Mouse (Mus musculus): ENCODE results near the gene Mymx. TPM values are rescaled to one million over a fixed set of nuclear protein-coding genes. Genes with fewer than 3 reads are reported as not detected.

Mymx gene
- polyA plus RNA-seq, 1 experiment, result not detected

DNA sequence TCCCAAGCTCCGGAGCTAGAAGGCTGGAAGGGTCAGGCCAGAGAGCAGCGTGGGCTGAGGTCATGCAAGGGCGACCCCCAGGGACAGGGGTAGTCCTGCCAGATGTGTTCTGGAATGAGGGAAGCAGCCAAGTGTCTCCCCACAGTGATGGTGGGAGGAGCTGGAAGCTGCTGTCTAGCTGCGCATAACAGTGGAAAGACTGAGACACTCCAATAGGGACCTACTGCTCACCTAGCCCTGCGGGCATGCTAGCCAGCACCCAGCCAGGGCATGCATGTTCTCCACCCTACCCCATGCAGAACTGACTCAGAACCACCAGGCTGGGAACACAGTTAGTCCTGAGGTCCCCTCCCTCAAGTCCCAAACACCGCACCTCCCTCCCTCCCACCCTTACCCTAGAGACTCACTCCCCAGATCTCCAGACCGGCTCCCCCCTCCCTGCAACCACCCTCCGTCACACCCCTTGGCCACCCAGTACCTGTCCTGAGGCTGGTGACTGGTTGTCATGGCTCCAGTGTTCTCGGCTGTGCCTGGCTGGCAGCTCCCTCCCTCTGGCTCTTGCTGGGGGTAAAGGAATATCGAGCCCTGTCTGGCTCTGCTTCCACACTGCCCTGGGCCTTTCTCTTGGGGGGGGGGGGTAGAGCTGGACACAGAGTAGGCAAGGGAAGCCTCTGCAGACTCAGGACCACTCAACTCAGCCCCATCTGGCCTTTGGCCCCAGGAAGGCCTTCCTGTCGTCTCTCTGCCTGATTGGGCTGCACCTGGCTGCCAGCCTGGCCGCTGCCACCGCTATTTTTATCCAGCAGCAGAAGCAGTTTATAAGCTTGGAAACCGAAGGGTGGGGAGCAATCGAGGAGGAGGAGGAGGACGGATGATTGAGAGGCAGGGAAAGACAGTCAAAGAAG, 9.9 kb downstream of the Mymx start:
- DNase-seq (ENCODE audit: extremely low spot score in 1 of 2, low spot score in 1 of 2), result no peak

GRCm38 (mm10) chr17:45590410-45590809, 11.5 kb downstream of the Mymx start:
- DNase-seq (ENCODE audit: extremely low spot score in 1 of 2, low spot score in 1 of 2), result no peak

DNA sequence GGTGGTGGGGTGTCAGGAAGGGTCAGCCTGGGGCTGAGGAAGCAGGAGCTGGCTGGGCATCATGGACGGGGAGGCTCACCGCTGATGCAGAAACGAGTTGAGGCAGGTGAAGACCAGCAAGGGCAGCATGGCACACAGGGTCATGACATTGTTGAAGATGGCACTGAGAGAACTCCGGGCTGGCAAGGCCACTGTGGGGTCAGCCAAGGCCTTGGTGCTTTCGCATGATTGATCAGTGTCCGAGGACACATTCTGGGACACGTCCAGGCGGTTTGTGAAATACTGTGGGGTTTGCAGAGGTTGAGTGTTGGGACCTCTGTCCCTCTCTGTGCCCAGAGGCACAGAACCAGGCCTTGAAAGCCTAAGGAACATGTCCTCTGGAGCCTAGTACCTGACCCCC, 12.1 kb downstream of the Mymx start:
- DNase-seq (ENCODE audit: extremely low spot score in 1 of 2, low spot score in 1 of 2), result no peak

DNA sequence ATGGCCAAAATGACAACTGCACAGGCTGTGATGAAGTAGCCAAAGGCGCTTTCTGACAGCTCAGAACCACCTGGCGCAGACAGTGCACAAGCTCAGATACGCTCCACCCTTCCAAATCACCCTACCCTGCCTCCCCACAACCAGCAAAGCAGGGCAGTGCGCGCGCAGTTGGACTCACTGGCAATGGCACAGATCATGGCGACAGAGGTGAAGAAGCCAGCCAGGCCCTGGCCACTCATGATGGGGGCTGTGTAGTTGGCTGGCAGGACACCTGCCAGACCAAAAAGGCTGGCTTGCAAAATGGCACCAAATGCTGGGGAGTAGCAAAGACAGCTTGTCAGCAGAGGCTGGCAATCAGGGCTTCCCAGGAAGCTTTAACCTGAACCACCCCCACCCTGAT, 12.7 kb downstream of the Mymx start:
- no peak for DNase-seq (ENCODE audit: extremely low spot score in 1 of 2, low spot score in 1 of 2)

DNA sequence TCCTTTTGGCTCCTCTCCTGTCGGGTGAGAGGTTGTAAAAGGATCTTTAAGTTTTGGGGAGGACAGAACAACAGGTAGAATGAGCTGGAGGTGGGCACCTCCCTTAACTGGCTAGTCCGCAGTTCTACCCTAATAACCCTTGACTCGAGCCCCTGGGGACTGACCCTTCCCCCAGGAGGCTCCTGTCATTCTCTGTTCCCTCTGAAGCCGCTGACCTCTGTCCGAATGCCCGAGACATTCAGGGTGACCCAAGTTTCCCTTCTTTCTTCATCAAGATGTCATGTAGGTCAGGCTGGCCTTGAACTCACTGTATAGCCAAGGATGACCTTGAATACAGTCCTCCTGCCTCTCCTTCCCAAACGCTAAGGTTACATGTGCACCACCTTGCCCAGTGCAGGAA, 13.5 kb downstream of the Mymx start:
- no peak for DNase-seq (ENCODE audit: extremely low spot score in 1 of 2, low spot score in 1 of 2)

DNA sequence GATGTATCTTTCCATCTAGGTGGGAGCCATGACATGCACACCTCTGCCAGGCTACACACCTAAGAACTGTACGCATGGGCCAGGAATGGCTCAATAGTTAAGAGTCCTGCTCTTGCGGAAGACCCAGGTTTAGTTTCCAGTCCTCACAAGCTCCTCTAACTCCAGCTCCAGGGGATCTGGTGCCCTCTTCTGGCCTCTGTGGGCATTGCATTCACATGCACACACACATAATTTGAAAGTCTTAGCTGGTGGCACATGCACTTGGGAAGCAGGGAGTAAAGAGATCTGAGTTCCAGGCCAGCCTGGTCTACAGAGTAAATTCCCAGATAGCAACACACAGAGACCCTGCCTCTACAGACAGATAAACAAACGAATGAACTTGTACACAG, 15.5 kb downstream of the Mymx start:
- DNase-seq (ENCODE audit: extremely low spot score in 1 of 2, low spot score in 1 of 2), result no peak

DNA sequence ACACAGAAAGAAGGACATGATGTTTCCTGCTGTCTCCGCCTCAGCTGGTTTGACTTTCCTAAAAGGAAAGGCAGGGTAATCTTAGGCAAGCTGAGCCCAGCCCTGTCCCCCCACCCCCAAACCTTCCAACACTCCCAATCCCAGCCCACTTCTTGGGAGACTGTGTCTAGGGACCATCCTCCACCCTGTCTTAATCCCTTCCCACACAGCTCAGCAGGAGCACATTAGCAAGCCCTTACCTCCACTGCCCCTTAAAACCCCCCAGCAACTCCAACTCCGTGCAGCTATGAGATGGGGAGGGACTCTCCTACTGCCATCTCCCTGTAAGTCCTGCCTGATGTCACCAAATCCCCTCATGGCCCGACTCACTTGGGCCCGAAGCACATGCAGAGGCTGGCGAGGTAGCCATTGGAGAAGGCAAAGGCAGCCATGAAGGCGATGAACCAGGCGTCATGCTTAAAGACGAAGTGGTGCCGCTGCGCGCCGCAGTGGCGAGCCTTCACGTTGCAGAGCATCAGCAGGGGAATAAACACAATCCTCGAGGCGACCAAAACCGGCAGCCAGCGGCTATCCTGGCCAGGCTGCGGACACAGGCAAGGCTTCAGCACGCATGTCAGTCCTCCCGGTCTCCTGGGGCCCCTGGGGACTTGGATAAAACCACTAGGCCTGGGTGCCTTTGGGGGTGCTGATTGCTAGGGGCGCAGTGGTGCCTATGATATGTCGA, 16.0 kb downstream of the Mymx start:
- DNase-seq (ENCODE audit: extremely low spot score in 1 of 2, low spot score in 1 of 2), result no peak

- peak in 1 of 2 experiments; percentile 85 for DNase-seq (ENCODE audit: extremely low spot score in 1 of 2, low spot score in 1 of 2)
These were observed 16.8 kb downstream of the Mymx start for GRCm38 (mm10) chr17:45584939-45585678.

GRCm38 (mm10) chr17:45584096-45584896, 17.6 kb downstream of the Mymx start:
- DNase-seq (ENCODE audit: extremely low spot score in 1 of 2, low spot score in 1 of 2), result peak in 1 of 2 experiments; percentile 63

DNA sequence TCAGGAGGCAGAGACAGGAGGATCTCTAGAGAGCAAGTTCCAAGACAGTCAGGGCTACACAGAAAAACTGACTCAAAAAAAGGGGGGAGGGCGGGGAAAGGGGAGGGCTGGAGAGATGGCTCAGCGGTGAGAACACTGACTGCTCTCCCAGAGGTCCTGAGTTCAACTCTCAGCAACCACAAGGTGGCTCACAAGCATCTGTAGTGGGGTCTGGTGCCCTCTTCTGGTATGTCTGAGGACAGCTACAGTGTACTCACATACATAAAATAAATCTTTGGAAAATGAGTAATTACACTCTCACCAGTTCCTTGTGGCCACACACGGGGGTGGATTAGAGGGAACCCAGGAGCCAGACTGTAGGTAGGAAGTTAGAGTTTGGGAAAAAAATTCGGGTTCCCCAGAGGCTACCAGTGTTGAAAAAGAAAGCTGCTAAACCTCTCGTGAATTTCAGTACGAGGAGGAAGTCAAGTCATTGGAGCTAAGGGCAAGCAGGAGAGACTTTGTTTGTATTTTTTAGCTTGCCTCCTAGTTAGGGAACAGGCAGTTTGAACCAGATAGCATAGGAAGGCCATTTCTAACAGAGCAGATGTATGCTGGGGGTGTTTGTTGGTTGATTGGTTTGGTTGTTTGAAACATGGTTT, 19.1 kb downstream of the Mymx start:
- DNase-seq (ENCODE audit: extremely low spot score in 1 of 2, low spot score in 1 of 2), result peak in 1 of 2 experiments; percentile 53

GRCm38 (mm10) chr17:45582188-45582587, 19.7 kb downstream of the Mymx start:
- no peak for DNase-seq (ENCODE audit: extremely low spot score in 1 of 2, low spot score in 1 of 2)

GRCm38 (mm10) chr17:45581567-45581983, 20.3 kb downstream of the Mymx start:
- DNase-seq (ENCODE audit: extremely low spot score in 1 of 2, low spot score in 1 of 2), result peak in 1 of 2 experiments; percentile 83

GRCm38 (mm10) chr17:45580958-45581477, 20.9 kb downstream of the Mymx start:
- no peak for DNase-seq (ENCODE audit: extremely low spot score in 1 of 2, low spot score in 1 of 2)

- no peak for DNase-seq (ENCODE audit: extremely low spot score in 1 of 2, low spot score in 1 of 2)
These were observed 22.3 kb downstream of the Mymx start for GRCm38 (mm10) chr17:45579554-45579953.

GRCm38 (mm10) chr17:45578843-45579242, 23.1 kb downstream of the Mymx start:
- DNase-seq (ENCODE audit: extremely low spot score in 1 of 2, low spot score in 1 of 2), result no peak

GRCm38 (mm10) chr17:45578242-45578641, 23.7 kb downstream of the Mymx start:
- DNase-seq (ENCODE audit: extremely low spot score in 1 of 2, low spot score in 1 of 2), result no peak

DNA sequence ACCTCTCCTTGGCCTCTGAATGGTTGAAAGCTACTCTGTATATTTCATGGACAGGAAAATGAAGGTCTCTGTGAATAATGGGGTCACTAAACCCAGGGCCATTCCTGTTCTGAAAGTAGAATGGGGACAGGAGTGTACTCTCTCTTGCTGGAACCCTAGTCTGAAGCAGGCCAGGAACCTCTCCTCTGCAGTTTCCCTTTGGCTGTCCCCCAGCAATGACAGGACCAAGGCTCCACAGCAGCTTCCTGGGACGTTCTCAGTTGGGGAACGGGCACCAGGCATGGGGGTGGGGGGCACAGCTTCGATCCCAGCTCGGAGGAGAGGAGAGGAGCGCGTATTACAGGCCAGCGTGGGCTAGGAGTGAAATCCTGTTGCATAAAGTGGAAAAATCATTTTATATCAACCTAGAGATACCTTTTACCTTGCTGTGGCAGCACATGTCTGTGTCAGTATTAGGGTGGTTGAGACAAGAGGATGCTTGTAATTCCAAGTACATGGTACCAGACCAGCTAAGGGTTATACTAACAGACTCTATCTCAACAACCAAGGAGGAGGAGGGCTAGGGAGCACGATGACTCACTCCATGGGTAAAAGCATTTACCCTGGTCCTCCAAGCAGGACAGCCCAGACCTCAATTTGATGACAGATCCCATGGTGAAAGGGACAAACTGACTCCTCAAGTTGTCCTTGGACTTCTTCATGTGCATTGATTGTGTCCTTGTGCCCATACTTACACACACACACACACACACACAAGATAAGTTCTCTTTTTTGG, 26.6 kb downstream of the Mymx start:
- DNase-seq (ENCODE audit: extremely low spot score in 1 of 2, low spot score in 1 of 2), result no peak

GRCm38 (mm10) chr17:45574129-45574761, 27.7 kb downstream of the Mymx start:
- peak; percentile 81 to 86 for DNase-seq (ENCODE audit: extremely low spot score in 1 of 2, low spot score in 1 of 2)

Measured in frontal cortex, adult 2 months (tissue).